Mouse (Mus musculus) heart, embryonic 10.5 days (tissue): ENCODE measurements around the gene Med12l. TPM values are rescaled to one million over a fixed set of nuclear protein-coding genes. Genes with fewer than 3 reads are reported as not detected.
"Not testable (repeated sequence)": the region's sequence is repeated elsewhere in the genome, so short reads cannot be mapped to it uniquely, and the experiment has no call there.

ENCODE experiments used
- DNase-seq: peaks from one replicate; pipeline ENCODE4 v3.0.0-alpha.2; 2017; ENCODE audit warnings: low spot score
- H3K27ac ChIP-seq: fragments of 300-500 bp; sonication (generic); 2 replicates; pipeline ENCODE4 v1.5.1; 2016; ENCODE audit warnings: mild to moderate bottlenecking
- H3K27me3 ChIP-seq: fragments of 300-500 bp; sonication (generic); 2 replicates; pipeline ENCODE4 v1.6.1; 2016; ENCODE audit warnings: mild to moderate bottlenecking; ENCODE audit not compliant: poor library complexity, insufficient read depth, severe bottlenecking
- H3K36me3 ChIP-seq: fragments of 300-500 bp; sonication (generic); 2 replicates; pipeline ENCODE4 v1.6.1; 2016; ENCODE audit warnings: mild to moderate bottlenecking, moderate library complexity
- H3K4me1 ChIP-seq: fragments of 300-500 bp; sonication (generic); 2 replicates; pipeline ENCODE4 v1.6.1; 2016; ENCODE audit warnings: mild to moderate bottlenecking
- H3K4me3 ChIP-seq: fragments of 300-500 bp; sonication (generic); 2 replicates; pipeline ENCODE4 v1.5.1; 2016; ENCODE audit warnings: mild to moderate bottlenecking, moderate library complexity
- H3K9me3 ChIP-seq: fragments of 300-500 bp; sonication (generic); 2 replicates; pipeline ENCODE4 v1.6.1; 2016; ENCODE audit warnings: mild to moderate bottlenecking, moderate library complexity
- whole genome bisulfite sequencing: fragments of 180-500 bp; shearing (Covaris S2); methylation state at CpG from one replicate; pipeline ENCODE4 v1.1.7; 2016; 5-methylcytosine and 5-hydroxymethylcytosine counted together
- polyA plus RNA-seq: library from polyadenylated mRNA; unstranded; fragments of >200 nt; fragmentation: Nextera tagmentation; extraction: Ambion mirVana; gene quantifications from 2 replicates; pipeline ENCODE4 v1.2.1, GENCODE M21; 2016

Gene Med12l
- polyA plus RNA-seq, 1 experiment from 2014 or later: 4.3 TPM

GRCm38 (mm10) chr3:59080293-59080916 lies 74.8 kb downstream of the Med12l start:
- Histone ChIP-seq H3K36me3 (no peaks in the 10 kb centered on the region), H3K4me1 (peaks cover 12% of the 10 kb centered on the region), H3K9me3 (no peaks in the 10 kb centered on the region), H3K27ac (peak overlapping the region; percentile 67), H3K4me3 (no peak overlapping the region), H3K27me3 (no peaks in the 10 kb centered on the region)
- no peak for DNase-seq
- WGBS: 15% methylated on average over 6 of the region's 6 CpGs

DNA sequence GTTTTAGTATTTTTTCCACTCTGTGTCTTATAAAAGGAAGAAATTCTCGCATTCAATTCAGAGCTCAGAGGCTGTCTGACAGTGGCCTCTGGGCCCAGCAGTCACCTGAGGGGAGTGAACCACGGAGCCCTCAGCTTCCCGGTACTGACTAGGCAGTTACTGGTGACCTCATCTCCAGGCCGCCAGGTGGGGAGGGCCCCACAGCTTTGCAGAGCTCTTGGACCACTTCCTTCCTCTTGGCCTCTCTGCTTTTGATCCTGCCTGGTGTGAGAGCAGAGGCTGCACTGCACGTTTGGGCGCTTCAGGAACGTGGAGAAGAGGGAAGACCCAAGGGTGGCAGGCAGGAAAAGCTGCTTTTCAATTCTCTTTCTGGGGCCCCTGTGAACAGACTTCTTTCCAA lies 75.3 kb downstream of the Med12l start:
- Histone ChIP-seq H3K27ac (peak overlapping the region; percentile 67), H3K4me1 (peaks cover 12% of the 10 kb centered on the region), H3K27me3 (no peaks in the 10 kb centered on the region), H3K9me3 (no peaks in the 10 kb centered on the region), H3K4me3 (no peak overlapping the region), H3K36me3 (no peaks in the 10 kb centered on the region)
- DNase-seq: no peak
- 9% methylated on average over 7 of the region's 7 CpGs for WGBS

DNA sequence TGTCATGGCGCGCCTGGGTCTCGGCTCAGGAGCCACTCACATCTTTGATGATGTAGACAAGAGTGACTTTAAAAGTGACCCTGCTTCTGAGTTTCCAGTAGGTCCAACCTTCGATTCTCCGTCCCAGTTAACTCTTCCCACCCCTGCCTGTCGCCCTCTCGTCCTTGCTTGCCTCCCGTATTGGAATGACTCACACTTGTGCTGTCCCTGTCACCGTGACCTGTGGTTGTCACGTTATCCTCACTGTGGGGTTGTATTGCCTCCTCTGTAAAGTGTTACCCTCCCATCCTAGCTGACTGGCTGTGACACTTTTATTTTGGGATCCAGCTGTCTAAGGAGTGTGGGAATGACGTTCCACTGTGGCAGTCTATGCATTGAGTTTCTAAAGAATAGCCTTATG lies 87.1 kb downstream of the Med12l start:
- Histone ChIP-seq H3K27ac (no peak overlapping the region), H3K9me3 (no peaks in the 10 kb centered on the region), H3K36me3 (peaks cover 3% of the 10 kb centered on the region; the same call in 1 of the 2 replicates), H3K4me1 (0 out of 2 replicates have a peak, but pooled peaks cover 8% of the 10 kb centered on the region), H3K4me3 (no peak overlapping the region), H3K27me3 (no peaks in the 10 kb centered on the region)
- no peak for DNase-seq
- whole genome bisulfite sequencing: 58% methylated on average over 11 of the region's 11 CpGs

- Histone ChIP-seq H3K4me3 (no peak overlapping the region), H3K9me3 (no peaks in the 10 kb centered on the region), H3K27me3 (no peaks in the 10 kb centered on the region), H3K36me3 (no peaks in the 10 kb centered on the region), H3K4me1 (0 out of 2 replicates have a peak, but pooled peaks cover 8% of the 10 kb centered on the region), H3K27ac (peak overlapping the region; percentile 16; the same call in 1 of the 2 replicates)
- 59% methylated on average over 6 of the region's 6 CpGs for WGBS
- DNase-seq: no peak
Observed at GRCm38 (mm10) chr3:59097421-59097820, 91.8 kb downstream of the Med12l start.

DNA sequence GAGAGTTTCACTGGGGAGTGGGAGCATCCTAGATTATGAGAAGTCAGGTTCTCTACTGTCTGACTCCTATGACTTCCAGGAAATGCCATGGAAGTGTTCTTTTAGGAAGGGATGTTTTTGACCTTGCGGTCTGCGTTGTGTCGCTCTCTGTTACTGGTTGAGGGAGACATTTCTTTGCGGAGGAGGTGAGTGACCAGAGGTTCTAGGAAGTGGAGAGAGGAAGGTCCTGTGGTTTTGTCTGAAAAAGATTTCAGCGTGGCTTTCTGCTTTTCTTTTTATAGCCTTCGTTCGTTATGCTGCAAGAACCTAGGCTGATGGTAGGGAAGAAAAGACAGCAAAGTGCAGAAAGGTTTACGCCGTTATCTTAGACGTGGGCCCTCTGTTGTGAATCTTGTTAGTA lies 92.9 kb downstream of the Med12l start:
- Histone ChIP-seq H3K9me3 (no peaks in the 10 kb centered on the region), H3K27me3 (no peaks in the 10 kb centered on the region), H3K4me3 (no peak overlapping the region), H3K36me3 (no peaks in the 10 kb centered on the region), H3K27ac (no peak overlapping the region), H3K4me1 (0 out of 2 replicates have a peak, but pooled peaks cover 8% of the 10 kb centered on the region)
- WGBS: 84% methylated on average over 10 of the region's 10 CpGs
- DNase-seq: peak; percentile 19

DNA sequence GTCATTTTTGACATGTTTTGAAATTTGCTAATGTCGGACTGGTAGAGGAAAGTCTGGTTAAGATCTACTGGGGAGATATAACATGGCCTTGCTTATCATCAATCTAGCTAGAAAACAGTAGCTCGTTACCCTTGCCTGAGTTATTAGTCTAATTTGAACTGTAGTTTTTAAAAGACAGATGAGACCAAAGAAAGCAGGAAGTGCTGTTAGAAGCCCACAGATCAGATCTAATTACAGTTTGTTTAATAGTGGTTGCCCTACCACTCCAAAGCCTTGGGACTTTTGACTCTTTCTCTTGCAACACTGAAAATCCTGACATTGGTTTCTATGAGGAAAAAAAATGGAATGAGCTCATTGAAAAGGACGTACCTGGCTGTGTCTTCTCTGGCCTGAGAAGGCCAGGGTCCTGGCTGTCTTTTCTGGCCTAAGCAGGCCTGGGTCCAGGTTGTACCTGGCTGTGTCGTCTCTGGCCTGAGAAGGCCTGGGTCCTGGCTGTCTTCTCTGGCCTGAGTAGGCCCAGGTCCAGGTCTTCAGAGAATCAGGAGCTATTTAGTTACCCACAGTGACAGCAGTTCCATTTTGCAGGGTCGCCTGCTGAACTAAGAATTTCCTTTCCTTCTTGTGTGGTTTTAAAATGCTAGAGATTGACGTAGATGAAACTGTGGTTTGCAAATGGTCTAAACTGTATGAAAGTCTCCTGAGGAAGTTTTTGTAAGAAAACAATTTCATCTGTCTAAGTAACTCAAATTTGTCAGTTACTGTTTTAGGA lies 95.8 kb downstream of the Med12l start, which contains the start of gene Gpr171:
Gpr171 (minus strand) TSS at position 604 of the 769 bp plus-strand sequence.
- no peaks in the 10 kb centered on the region for H3K27me3 ChIP-seq
- no peaks in the 10 kb centered on the region for H3K9me3 ChIP-seq
- DNase-seq: peak; percentile 38
- 78% methylated on average over 6 of the region's 6 CpGs for WGBS
- H3K27ac ChIP-seq: no peak within 1 kb of the TSS
- peaks cover 21% of the 10 kb centered on the region for H3K4me1 ChIP-seq
- H3K4me3 ChIP-seq: no peak within 1 kb of the TSS
- no peaks in the 10 kb centered on the region for H3K36me3 ChIP-seq

DNA sequence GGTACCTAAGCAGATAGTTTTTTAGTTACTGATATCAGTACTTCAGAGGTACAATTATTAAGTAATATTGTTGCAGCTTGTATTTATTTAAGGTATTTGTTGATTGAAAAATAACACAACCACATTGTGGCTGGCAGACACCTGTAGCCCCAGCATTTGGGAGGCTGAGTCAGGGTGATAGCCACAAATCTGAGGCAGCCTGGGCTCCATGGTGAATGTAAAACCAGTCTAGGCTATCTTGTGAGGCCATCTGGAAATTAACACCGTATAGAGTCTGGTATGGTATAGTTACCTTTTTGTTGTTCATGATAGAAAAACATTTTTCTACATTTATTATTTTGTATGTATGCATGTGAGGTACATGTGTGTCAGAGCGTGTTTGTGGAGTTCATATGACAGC lies 96.5 kb downstream of the Med12l start:
- Histone ChIP-seq H3K9me3 (no peaks in the 10 kb centered on the region), H3K4me3 (no peak overlapping the region), H3K27me3 (no peaks in the 10 kb centered on the region), H3K36me3 (no peaks in the 10 kb centered on the region), H3K27ac (no peak overlapping the region), H3K4me1 (peaks cover 19% of the 10 kb centered on the region)
- DNase-seq: peak; percentile 20
- WGBS: 89% methylated on average over 2 of the region's 2 CpGs

DNA sequence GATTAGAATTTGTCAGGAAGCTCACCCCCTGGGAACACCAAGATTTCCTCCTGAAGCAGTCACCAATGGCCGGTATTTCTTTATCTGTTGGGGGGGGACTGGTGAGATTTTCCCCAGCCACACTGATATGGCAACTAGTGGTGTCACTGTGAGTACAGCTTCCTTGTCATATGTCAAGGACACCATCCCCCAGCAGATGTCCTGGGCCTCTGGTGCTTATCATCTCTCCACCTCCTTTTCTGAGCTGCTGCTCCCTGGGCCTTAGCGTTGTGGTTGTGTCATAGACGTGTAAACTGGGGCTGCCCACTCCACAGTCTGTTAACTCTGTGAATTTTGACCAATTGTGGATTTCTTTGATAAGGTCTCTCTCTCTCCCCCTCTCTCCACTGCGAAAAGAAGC lies 98.8 kb downstream of the Med12l start:
- 24% methylated on average over 4 of the region's 4 CpGs for WGBS
- H3K9me3 ChIP-seq: no peaks in the 10 kb centered on the region
- 0 out of 2 replicates have a peak overlapping the region, but pooled peaks have one; percentile 1 for H3K4me3 ChIP-seq
- peak overlapping the region; percentile 37 for H3K27ac ChIP-seq
- H3K27me3 ChIP-seq: no peaks in the 10 kb centered on the region
- H3K4me1 ChIP-seq: peaks cover 13% of the 10 kb centered on the region
- DNase-seq: peak; percentile 75
- no peaks in the 10 kb centered on the region for H3K36me3 ChIP-seq

- H3K4me3 ChIP-seq: no peak overlapping the region
- peak; percentile 64 for DNase-seq
- 89% methylated on average over 4 of the region's 4 CpGs for WGBS
Observed at GRCm38 (mm10) chr3:59107439-59107838, 101.8 kb downstream of the Med12l start.

DNA sequence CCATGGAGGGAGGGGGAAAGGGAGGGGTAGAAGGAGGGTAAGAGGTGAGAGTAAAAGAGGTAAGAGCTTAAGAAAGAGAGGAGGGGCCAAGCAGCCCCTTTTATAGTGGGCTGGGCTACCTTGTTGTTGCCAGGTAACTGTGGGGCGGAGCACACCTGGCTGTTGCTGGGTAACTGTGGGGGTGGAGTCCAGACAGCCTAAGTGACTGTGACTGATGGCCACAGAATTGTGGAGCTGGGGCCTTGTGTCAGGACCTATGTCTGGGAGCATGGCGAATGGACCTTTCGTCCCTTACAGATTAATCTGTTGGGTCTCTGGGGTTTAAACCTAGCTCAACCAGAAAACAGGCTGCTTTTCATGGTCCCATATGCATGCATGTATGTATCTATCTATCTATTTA lies 104.2 kb downstream of the Med12l start:
- peaks cover 15% of the 10 kb centered on the region for H3K4me1 ChIP-seq
- H3K4me3 ChIP-seq, H3K27me3 ChIP-seq, H3K9me3 ChIP-seq, H3K36me3 ChIP-seq, DNase-seq, H3K27ac ChIP-seq: not testable (repeated sequence)
- WGBS: 94% methylated on average over 3 of the region's 3 CpGs

More at GRCm38 (mm10) chr3:59107439-59107838, 101.8 kb downstream of the Med12l start:
- H3K4me1 ChIP-seq: peaks cover 13% of the 10 kb centered on the region
- H3K27ac ChIP-seq: no peak overlapping the region
- no peaks in the 10 kb centered on the region for H3K9me3 ChIP-seq
- no peaks in the 10 kb centered on the region for H3K36me3 ChIP-seq
- H3K27me3 ChIP-seq: no peaks in the 10 kb centered on the region

GRCm38 (mm10) chr3:59111944-59112343 lies 106.3 kb downstream of the Med12l start:
- WGBS: 85% methylated on average over 3 of the region's 3 CpGs
- no peak overlapping the region for H3K4me3 ChIP-seq
- no peak overlapping the region for H3K27ac ChIP-seq

DNA sequence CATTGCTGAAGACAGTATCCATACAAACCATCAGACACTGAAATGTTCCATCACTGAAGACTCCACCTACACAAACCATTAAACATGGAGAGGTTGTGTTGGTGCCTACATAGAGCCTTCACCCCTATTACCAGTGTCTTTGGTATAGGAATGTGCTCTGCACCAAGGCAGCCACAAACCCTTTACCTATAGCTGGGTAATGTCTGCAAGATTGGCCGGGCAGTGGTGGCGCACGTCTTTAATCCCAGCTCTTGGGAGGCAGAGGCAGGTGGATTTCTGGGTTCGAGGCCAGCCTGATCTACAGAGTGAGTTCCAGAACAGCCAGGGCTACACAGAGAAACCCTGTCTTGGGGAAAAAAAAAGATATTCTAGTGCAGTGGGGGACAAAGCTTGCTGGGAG lies 107.7 kb downstream of the Med12l start:
- not testable (repeated sequence) for H3K27me3 ChIP-seq, H3K4me3 ChIP-seq, H3K9me3 ChIP-seq, H3K36me3 ChIP-seq
- Histone ChIP-seq H3K27ac (peak overlapping the region; percentile 74), H3K4me1 (peaks cover 10% of the 10 kb centered on the region; the same call in 1 of the 2 replicates)
- peak; percentile 56 for DNase-seq
- 91% methylated on average over 4 of the region's 4 CpGs for WGBS

More at GRCm38 (mm10) chr3:59111944-59112343, 106.3 kb downstream of the Med12l start:
- Histone ChIP-seq H3K36me3 (peaks cover 8% of the 10 kb centered on the region; the same call in 1 of the 2 replicates), H3K4me1 (peaks cover 10% of the 10 kb centered on the region; the same call in 1 of the 2 replicates), H3K27me3 (no peaks in the 10 kb centered on the region), H3K9me3 (no peaks in the 10 kb centered on the region)
- DNase-seq: no peak

DNA sequence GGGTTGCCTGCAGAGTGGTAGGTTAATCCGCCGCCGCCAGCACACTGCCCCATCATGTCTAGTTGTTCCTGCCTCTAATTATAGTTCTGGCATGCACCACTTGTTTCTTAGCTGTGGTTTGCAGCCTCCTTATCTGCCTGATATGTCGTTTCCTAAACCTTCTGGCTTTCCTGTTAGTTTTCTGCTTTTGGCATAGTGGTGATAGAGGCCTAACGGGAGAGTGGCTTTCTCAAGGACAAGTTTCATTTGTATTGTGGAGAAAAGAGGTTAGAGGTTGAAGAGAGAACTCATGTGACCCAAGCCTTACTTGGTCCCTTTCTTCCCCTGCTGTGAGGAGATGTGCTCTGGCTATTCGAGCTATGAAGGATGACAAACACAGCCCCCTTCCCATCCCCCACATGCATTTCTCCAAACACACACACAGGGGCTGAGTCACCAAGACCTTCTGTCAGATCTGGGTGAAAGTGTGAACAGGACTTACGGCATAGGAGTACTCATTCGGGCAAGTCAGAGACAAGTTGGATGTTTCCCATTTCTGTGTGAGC lies 108.4 kb downstream of the Med12l start:
- H3K27ac ChIP-seq: peak overlapping the region; percentile 74
- no peaks in the 10 kb centered on the region for H3K9me3 ChIP-seq
- 18% methylated on average over 8 of the region's 8 CpGs for WGBS
- no peak overlapping the region for H3K4me3 ChIP-seq
- DNase-seq: peak; percentile 78
- peaks cover 10% of the 10 kb centered on the region; the same call in 1 of the 2 replicates for H3K4me1 ChIP-seq
- peaks cover 8% of the 10 kb centered on the region; the same call in 1 of the 2 replicates for H3K36me3 ChIP-seq
- H3K27me3 ChIP-seq: no peaks in the 10 kb centered on the region
